Mouse (Mus musculus) lung, embryonic 16.5 days (tissue): ENCODE measurements around the gene Rnf123. TPM values are rescaled to one million over a fixed set of nuclear protein-coding genes. Genes with fewer than 3 reads are reported as not detected.
A peak's percentile ranks its signal among the peaks of the same experiment; 100 is the strongest.

Experiments used
- ATAC-seq: fragments of 200-750 bp; cut with Nextera tagmentation; 2 replicates; pipeline ENCODE4 v1.8.0; 2017; ENCODE audit warnings: low read depth, mild to moderate bottlenecking, moderate library complexity
- H3K27ac ChIP-seq: fragments of 300-500 bp; sonication (generic); 2 replicates; pipeline ENCODE4 v1.5.1; 2014; ENCODE audit warnings: mild to moderate bottlenecking, control low read depth, low read length
- H3K27me3 ChIP-seq: fragments of 300-500 bp; sonication (generic); 2 replicates; pipeline ENCODE4 v1.6.1; 2014; ENCODE audit warnings: low read depth, low read length, mixed read lengths; ENCODE audit not compliant: control insufficient read depth, insufficient read depth
- H3K36me3 ChIP-seq: fragments of 300-500 bp; sonication (generic); 2 replicates; pipeline ENCODE4 v1.6.1; 2014; ENCODE audit warnings: low read length; ENCODE audit not compliant: control insufficient read depth, insufficient read depth
- H3K4me1 ChIP-seq: fragments of 300-500 bp; sonication (generic); replicated peaks from 2 replicates; pipeline ENCODE4 v1.6.1; 2014; ENCODE audit warnings: low read length, mixed read lengths; ENCODE audit not compliant: control insufficient read depth, insufficient read depth
- H3K4me2 ChIP-seq: fragments of 300-500 bp; sonication (generic); 2 replicates; pipeline ENCODE4 v1.6.1; 2014; ENCODE audit warnings: low read depth, low read length, control low read depth
- H3K4me3 ChIP-seq: fragments of 300-500 bp; sonication (generic); 2 replicates; pipeline ENCODE4 v1.5.1; 2014; ENCODE audit warnings: mild to moderate bottlenecking, low read length, control low read depth
- H3K9ac ChIP-seq: fragments of 300-500 bp; sonication (generic); 2 replicates; pipeline ENCODE4 v1.6.1; 2014; ENCODE audit warnings: low read length, control low read depth
- H3K9me3 ChIP-seq: fragments of 300-500 bp; sonication (generic); 2 replicates; pipeline ENCODE4 v1.6.1; 2016; ENCODE audit warnings: low read length; ENCODE audit not compliant: control insufficient read depth
- WGBS: fragments of 180-500 bp; shearing (Covaris S2); extraction: QIAGEN DNeasy Blood & Tissue Kit; methylation state at CpG from one replicate; pipeline ENCODE4 v1.1.7; 2014; 5-methylcytosine and 5-hydroxymethylcytosine counted together
- polyA plus RNA-seq: library from polyadenylated mRNA; unstranded; fragments of >200 nt; fragmentation: Nextera tagmentation; extraction: Ambion mirVana; gene quantifications from 2 replicates; pipeline ENCODE4 v1.2.1, GENCODE M21; 2015

Rnf123 gene
- polyA plus RNA-seq = 24.9 and 27.1 TPM in 2 replicates

GRCm38 (mm10) chr9:108082988-108083431 lies at the start of gene Rnf123:
Rnf123 (minus strand) TSS chr9:108083346.
- Histone ChIP-seq H3K9me3 (no peaks in the 10 kb centered on the region), H3K4me2 (peak within 1 kb of the TSS; percentile 43), H3K9ac (peak within 1 kb of the TSS; percentile 21; the same call in 1 of the 2 replicates), H3K27ac (no peak within 1 kb of the TSS), H3K4me3 (peak within 1 kb of the TSS; percentile 25), H3K27me3 (peaks cover 25% of the 10 kb centered on the region), H3K4me1 (peaks cover 8% of the 10 kb centered on the region; the same call in 1 of the 2 replicates), H3K36me3 (peaks cover 25% of the 10 kb centered on the region)
- WGBS = 29% methylated on average over 12 of the region's 12 CpGs
- ATAC-seq = no peak

DNA sequence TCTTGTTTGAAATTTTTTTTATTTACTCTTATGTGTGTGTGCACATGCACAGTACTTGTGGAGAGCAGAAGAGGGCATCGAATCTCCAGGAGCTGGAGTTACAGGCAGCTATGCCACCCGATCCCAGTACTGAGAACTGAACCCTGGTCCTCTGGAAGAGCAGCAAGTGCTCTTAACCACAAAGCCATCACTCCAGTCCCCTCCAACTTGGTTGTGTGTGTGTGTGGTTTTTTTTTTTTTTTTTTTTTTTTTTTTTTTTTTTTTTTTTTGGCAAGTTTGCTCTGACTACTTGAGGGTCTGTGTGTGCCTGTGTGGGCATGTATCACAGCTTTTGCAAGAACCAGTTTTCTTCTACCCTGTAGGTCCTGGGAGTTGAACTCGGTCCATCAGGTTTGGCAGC lies 49.2 kb upstream of the Rnf123 start:
- no peak overlapping the region for H3K4me3 ChIP-seq
- no peak for ATAC-seq
- H3K9me3 ChIP-seq = no peaks in the 10 kb centered on the region
- H3K4me1 ChIP-seq = peaks cover 6% of the 10 kb centered on the region; the same call in 1 of the 2 replicates
- no peak overlapping the region for H3K27ac ChIP-seq
- 78% methylated on average over 3 of the region's 3 CpGs for WGBS
- H3K4me2 ChIP-seq = no peak overlapping the region
- H3K9ac ChIP-seq = no peak overlapping the region
- H3K36me3 ChIP-seq = no peaks in the 10 kb centered on the region
- H3K27me3 ChIP-seq = no peaks in the 10 kb centered on the region

DNA sequence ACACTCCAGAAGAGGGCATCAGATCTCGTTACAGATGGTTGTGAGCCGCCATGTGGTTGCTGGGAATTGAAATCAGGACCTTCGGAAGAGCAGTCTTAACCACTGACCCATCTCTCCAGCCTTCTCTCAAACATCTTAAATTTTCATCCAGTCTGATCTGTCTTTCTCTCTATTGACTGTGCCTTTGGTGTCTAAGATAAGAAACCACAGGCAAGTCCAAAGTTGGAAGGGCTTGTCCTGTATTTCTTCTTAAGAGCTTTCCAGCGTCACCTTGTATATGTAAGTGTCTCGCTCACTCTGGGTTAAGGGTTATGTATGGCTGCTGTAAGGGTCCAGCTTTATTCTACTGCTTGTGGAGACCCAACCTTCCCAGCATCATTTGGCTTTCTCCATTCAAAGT lies 48.4 kb upstream of the Rnf123 start:
- H3K4me1 ChIP-seq = no peaks in the 10 kb centered on the region
- no peak for ATAC-seq
- WGBS = 74% methylated on average over 5 of the region's 5 CpGs
- no peak overlapping the region for H3K4me2 ChIP-seq
- no peaks in the 10 kb centered on the region for H3K9me3 ChIP-seq
- no peaks in the 10 kb centered on the region for H3K27me3 ChIP-seq
- H3K36me3 ChIP-seq = no peaks in the 10 kb centered on the region
- no peak overlapping the region for H3K9ac ChIP-seq
- H3K27ac ChIP-seq = no peak overlapping the region
- H3K4me3 ChIP-seq = no peak overlapping the region

DNA sequence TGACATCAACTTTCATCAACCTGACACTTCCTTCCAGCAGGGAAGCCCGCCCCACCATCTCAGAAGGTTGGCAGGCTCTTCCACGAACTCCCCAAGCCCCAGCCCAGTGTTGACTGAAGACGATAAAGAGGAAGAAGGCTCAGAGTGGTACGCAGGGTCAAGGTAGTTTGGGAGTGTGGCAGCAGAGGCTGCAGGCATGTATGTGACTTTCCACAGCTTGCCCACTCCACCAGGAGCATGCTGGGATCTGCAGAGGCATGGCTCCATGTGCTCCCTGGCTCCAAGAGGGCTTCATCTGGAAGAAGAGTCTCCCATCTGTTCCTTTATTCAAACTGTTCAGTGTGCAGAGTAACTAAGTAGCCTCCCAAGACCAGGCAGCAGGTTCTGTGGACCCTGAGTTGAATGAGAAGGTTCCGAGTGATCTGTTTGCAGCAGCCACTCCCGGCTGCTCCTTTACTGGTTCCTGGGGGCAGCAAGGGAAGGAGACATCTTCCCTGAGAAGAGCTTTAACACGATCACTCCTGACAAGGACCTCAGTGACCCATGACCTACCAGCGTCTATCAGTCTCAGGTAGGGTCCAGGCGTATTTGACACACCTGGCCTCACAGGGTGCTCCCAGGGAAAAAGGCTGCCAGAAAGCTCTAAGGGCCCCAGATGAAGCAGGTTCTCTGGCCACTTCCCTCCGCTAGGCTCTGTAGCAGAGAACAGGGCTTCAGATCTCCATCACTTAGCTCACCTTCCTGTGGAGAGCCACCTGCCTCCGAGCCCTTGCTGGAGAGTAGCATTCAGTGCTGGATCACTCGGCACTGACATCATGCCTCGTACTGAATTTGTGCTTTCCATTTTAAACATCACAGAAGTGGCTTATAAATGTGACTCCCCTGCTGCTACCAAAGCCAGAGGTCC lies 46.1 kb upstream of the Rnf123 start:
- H3K4me3 ChIP-seq = no peak overlapping the region
- H3K4me2 ChIP-seq = no peak overlapping the region
- no peaks in the 10 kb centered on the region for H3K4me1 ChIP-seq
- H3K36me3 ChIP-seq = no peaks in the 10 kb centered on the region
- no peak overlapping the region for H3K27ac ChIP-seq
- no peak overlapping the region for H3K9ac ChIP-seq
- ATAC-seq = no peak
- WGBS = 62% methylated on average over 13 of the region's 13 CpGs
- H3K27me3 ChIP-seq = no peaks in the 10 kb centered on the region
- H3K9me3 ChIP-seq = no peaks in the 10 kb centered on the region

DNA sequence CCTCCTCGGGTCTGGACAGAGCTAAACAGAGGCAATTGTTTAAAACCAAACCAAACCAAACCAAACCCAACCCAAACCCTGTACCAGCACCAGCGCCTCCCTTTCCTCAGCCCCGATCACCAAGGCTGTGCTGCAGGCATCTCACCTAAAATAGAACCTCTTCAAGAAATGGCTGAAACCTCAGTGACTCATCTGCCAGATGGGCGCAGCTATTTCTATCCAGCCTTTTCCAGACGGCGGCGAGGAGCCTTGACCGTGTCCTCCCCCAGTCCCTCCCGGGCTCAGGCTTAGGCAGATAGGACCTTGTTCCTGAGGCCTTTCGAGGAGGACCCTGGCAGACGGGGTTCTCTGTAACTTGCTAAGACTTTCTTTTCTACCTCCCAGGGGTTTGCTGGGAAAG lies 45.1 kb upstream of the Rnf123 start:
- H3K27me3 ChIP-seq = no peaks in the 10 kb centered on the region
- WGBS = 82% methylated on average over 11 of the region's 11 CpGs
- no peak overlapping the region for H3K9ac ChIP-seq
- H3K9me3 ChIP-seq = no peaks in the 10 kb centered on the region
- H3K36me3 ChIP-seq = no peaks in the 10 kb centered on the region
- no peak for ATAC-seq
- H3K4me2 ChIP-seq = no peak overlapping the region
- no peak overlapping the region for H3K27ac ChIP-seq
- H3K4me1 ChIP-seq = no peaks in the 10 kb centered on the region
- H3K4me3 ChIP-seq = no peak overlapping the region

GRCm38 (mm10) chr9:108126436-108127180 lies 43.5 kb upstream of the Rnf123 start:
- no peak for ATAC-seq
- no peaks in the 10 kb centered on the region for H3K27me3 ChIP-seq
- WGBS = 73% methylated on average over 17 of the region's 17 CpGs
- H3K4me2 ChIP-seq = no peak overlapping the region
- H3K9ac ChIP-seq = no peak overlapping the region
- H3K27ac ChIP-seq = no peak overlapping the region
- no peaks in the 10 kb centered on the region for H3K4me1 ChIP-seq
- H3K36me3 ChIP-seq = no peaks in the 10 kb centered on the region
- no peak overlapping the region for H3K4me3 ChIP-seq
- no peaks in the 10 kb centered on the region for H3K9me3 ChIP-seq

DNA sequence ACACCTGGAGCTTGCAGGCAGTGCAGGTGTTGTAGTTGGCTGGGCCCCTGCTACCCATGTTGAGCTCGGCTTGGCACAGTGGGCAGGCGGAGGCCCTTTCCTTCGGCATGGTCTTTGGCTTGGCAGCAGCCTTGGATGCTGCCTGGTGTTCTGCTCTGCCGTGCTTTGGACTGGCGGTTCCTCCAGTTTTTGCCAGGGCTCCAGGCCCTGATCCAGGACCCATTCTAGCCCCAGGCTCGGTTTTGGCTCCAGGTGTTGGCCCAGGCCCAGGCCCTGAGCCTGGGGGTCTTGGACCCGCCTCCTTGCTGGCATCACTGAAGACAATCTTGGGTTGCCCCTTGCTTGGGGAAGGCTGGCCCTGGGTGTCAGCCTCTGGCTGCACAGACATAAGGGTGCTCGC lies 42.6 kb upstream of the Rnf123 start:
- Histone ChIP-seq H3K9me3 (no peaks in the 10 kb centered on the region), H3K4me1 (no peaks in the 10 kb centered on the region), H3K36me3 (no peaks in the 10 kb centered on the region), H3K27me3 (no peaks in the 10 kb centered on the region), H3K9ac (no peak overlapping the region), H3K4me2 (no peak overlapping the region), H3K4me3 (no peak overlapping the region), H3K27ac (no peak overlapping the region)
- no peak for ATAC-seq
- WGBS = 87% methylated on average over 8 of the region's 8 CpGs

DNA sequence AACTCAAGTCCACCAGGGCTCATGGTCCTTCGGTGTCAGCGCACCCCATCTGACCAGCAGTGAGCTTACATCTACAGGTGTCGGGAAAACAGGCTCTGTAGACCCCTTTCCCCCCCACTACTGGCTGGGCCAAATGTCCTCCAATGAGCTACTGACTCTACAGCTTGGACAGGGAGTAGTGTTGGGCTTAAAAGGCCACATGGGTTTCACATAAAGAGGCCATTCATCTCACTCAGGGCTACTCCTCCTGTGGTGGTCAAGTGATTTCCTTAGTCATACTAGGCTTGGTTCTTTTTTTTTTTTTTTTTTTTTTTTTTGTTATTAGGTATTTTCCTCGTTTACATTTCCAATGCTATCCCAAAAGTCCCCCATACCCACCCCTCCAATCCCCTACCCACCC lies 40.8 kb upstream of the Rnf123 start:
- no peak overlapping the region for H3K9ac ChIP-seq
- no peak for ATAC-seq
- H3K4me2 ChIP-seq = no peak overlapping the region
- 72% methylated on average over 4 of the region's 4 CpGs for WGBS
- H3K36me3 ChIP-seq = no peaks in the 10 kb centered on the region
- no peak overlapping the region for H3K27ac ChIP-seq
- H3K4me3 ChIP-seq = no peak overlapping the region
- peaks cover 3% of the 10 kb centered on the region for H3K4me1 ChIP-seq
- no peaks in the 10 kb centered on the region for H3K9me3 ChIP-seq
- no peaks in the 10 kb centered on the region for H3K27me3 ChIP-seq
